Mouse (Mus musculus): ENCODE data around the gene Myl12a.

- TF ChIP-seq HCFC1 (IDR thresholded peaks at IDR 0.05; ENCODE audit: borderline replicate concordance, insufficient read depth, low read length) (no peak), ZC3H11A (IDR thresholded peaks at IDR 0.05; ENCODE audit: borderline replicate concordance, low read depth, low read length) (no peak), ZNF384 (IDR thresholded peaks at IDR 0.05; ENCODE audit: low read depth, low read length) (no peak)
Observed at GRCm38 (mm10) chr17:70973398-70973797, 29.3 kb downstream of the Myl12a start.

All from ES-E14 (cell line).